Mouse (Mus musculus) intestine, postnatal 0 days (tissue): ENCODE measurements at regions not wholly inside any gene's neighbourhood (a gene's known extent, or its start where the extent isn't known, plus 50 kb on each side); places are given as distances from the start of the nearest gene placed in this dataset.
A peak's percentile ranks its signal among the peaks of the same experiment; 100 is the strongest.

Experiments
- ATAC-seq: fragments of 200-750 bp; cut with Nextera tagmentation; 2 replicates; pipeline ENCODE4 v1.8.0; 2017; ENCODE audit warnings: mild to moderate bottlenecking, moderate TSS enrichment, moderate library complexity
- H3K27ac ChIP-seq: fragments of 300-500 bp; sonication (generic); 2 replicates; pipeline ENCODE4 v1.5.1; 2014; ENCODE audit warnings: mild to moderate bottlenecking, low read depth, low read length, moderate library complexity
- H3K27me3 ChIP-seq: fragments of 300-500 bp; sonication (generic); replicated peaks from 2 replicates; pipeline ENCODE4 v1.6.1; 2014; ENCODE audit warnings: low read length, mixed read lengths; ENCODE audit not compliant: control insufficient read depth, insufficient read depth
- H3K36me3 ChIP-seq: fragments of 300-500 bp; sonication (generic); 2 replicates; pipeline ENCODE4 v1.6.1; 2014; ENCODE audit warnings: mild to moderate bottlenecking, moderate library complexity; ENCODE audit not compliant: control insufficient read depth, insufficient read depth
- H3K4me1 ChIP-seq: fragments of 300-500 bp; sonication (generic); replicated peaks from 2 replicates; pipeline ENCODE4 v1.6.1; 2014; ENCODE audit warnings: antibody characterized with exemption, low read length, mixed read lengths; ENCODE audit not compliant: control insufficient read depth, insufficient read depth
- H3K4me2 ChIP-seq: fragments of 300-500 bp; sonication (generic); replicated peaks from 2 replicates; pipeline ENCODE4 v1.6.1; 2014; ENCODE audit warnings: low read depth, mild to moderate bottlenecking, moderate library complexity
- H3K4me3 ChIP-seq: fragments of 300-500 bp; sonication (generic); 2 replicates; pipeline ENCODE4 v1.5.1; 2014; ENCODE audit warnings: low read depth, low read length
- H3K9ac ChIP-seq: fragments of 300-500 bp; sonication (generic); 2 replicates; pipeline ENCODE4 v1.6.1; 2014; ENCODE audit warnings: mild to moderate bottlenecking, low read depth, low read length
- H3K9me3 ChIP-seq: fragments of 300-500 bp; sonication (generic); 2 replicates; pipeline ENCODE4 v1.6.1; 2016; ENCODE audit warnings: mixed run types; ENCODE audit not compliant: control insufficient read depth
- CTCF ChIP-seq: sonication (generic); IDR thresholded peaks from 2 replicates; pipeline ENCODE4 v1.5.1; 2016; ENCODE audit warnings: low read depth, mild to moderate bottlenecking, control low read depth, antibody characterized with exemption, moderate library complexity
- WGBS: fragments of 180-500 bp; shearing (Covaris S2); extraction: QIAGEN DNeasy Blood & Tissue Kit; methylation state at CpG from one replicate; pipeline ENCODE4 v1.1.7; 2014; 5-methylcytosine and 5-hydroxymethylcytosine counted together

- no peak overlapping the region for H3K4me2 ChIP-seq
- no peaks in the 10 kb centered on the region for H3K36me3 ChIP-seq
- no peaks in the 10 kb centered on the region for H3K9me3 ChIP-seq
- TF ChIP-seq CTCF = no peak
- H3K4me3 ChIP-seq = no peak overlapping the region
- no peak overlapping the region for H3K9ac ChIP-seq
- H3K4me1 ChIP-seq = no peaks in the 10 kb centered on the region
- ATAC-seq = no peak
- WGBS = 88% methylated on average over 2 of the region's 2 CpGs
- H3K27me3 ChIP-seq = peaks cover 3% of the 10 kb centered on the region; the same call in 1 of the 2 replicates
- H3K27ac ChIP-seq = no peak overlapping the region
Observed at GRCm38 (mm10) chr3:137785871-137786270, 78.4 kb upstream of the H2afz start.

GRCm38 (mm10) chr3:137789671-137790070, 74.6 kb upstream of the H2afz start:
- no peak overlapping the region for H3K4me2 ChIP-seq
- no peak for TF ChIP-seq CTCF
- ATAC-seq = no peak
- H3K36me3 ChIP-seq = no peaks in the 10 kb centered on the region
- no peak overlapping the region for H3K4me3 ChIP-seq
- H3K9ac ChIP-seq = no peak overlapping the region
- H3K27ac ChIP-seq = no peak overlapping the region
- no peaks in the 10 kb centered on the region for H3K9me3 ChIP-seq
- H3K4me1 ChIP-seq = no peaks in the 10 kb centered on the region
- 85% methylated on average over 6 of the region's 6 CpGs for WGBS
- no peaks in the 10 kb centered on the region for H3K27me3 ChIP-seq

GRCm38 (mm10) chr3:137790340-137790739, 73.9 kb upstream of the H2afz start:
- H3K27ac ChIP-seq = no peak overlapping the region
- no peak overlapping the region for H3K9ac ChIP-seq
- no peak for TF ChIP-seq CTCF
- no peak for ATAC-seq
- no peaks in the 10 kb centered on the region for H3K36me3 ChIP-seq
- no peaks in the 10 kb centered on the region for H3K4me1 ChIP-seq
- H3K9me3 ChIP-seq = no peaks in the 10 kb centered on the region
- WGBS = 80% methylated on average over 7 of the region's 7 CpGs
- no peak overlapping the region for H3K4me3 ChIP-seq
- H3K4me2 ChIP-seq = no peak overlapping the region
- H3K27me3 ChIP-seq = no peaks in the 10 kb centered on the region

GRCm38 (mm10) chr3:137795754-137796315, 68.5 kb upstream of the H2afz start:
- 88% methylated on average over 7 of the region's 7 CpGs for WGBS
- ATAC-seq = no peak
- Histone ChIP-seq H3K36me3 (no peaks in the 10 kb centered on the region), H3K9me3 (no peaks in the 10 kb centered on the region), H3K27me3 (no peaks in the 10 kb centered on the region), H3K9ac (no peak overlapping the region), H3K4me3 (no peak overlapping the region), H3K4me1 (no peaks in the 10 kb centered on the region), H3K27ac (no peak overlapping the region), H3K4me2 (no peak overlapping the region)
- no peak for TF ChIP-seq CTCF

- Histone ChIP-seq H3K36me3 (no peaks in the 10 kb centered on the region), H3K4me3 (no peak overlapping the region), H3K27me3 (no peaks in the 10 kb centered on the region), H3K9ac (no peak overlapping the region), H3K9me3 (no peaks in the 10 kb centered on the region), H3K4me2 (no peak overlapping the region), H3K27ac (no peak overlapping the region), H3K4me1 (peaks cover 5% of the 10 kb centered on the region; the same call in 1 of the 2 replicates)
- TF ChIP-seq CTCF = no peak
- WGBS = 85% methylated on average over 4 of the region's 4 CpGs
- no peak for ATAC-seq
Observed at GRCm38 (mm10) chr3:137798769-137799168, 65.5 kb upstream of the H2afz start.

- peak; percentile 56; the same call in 1 of the 2 replicates for ATAC-seq
- no peak for TF ChIP-seq CTCF
- no peak overlapping the region; the same call in none of the 2 replicates for H3K4me2 ChIP-seq
- H3K36me3 ChIP-seq = no peaks in the 10 kb centered on the region
- no peaks in the 10 kb centered on the region for H3K9me3 ChIP-seq
- 34% methylated on average over 6 of the region's 6 CpGs for WGBS
- no peak overlapping the region for H3K9ac ChIP-seq
- H3K4me3 ChIP-seq = no peak overlapping the region
- H3K4me1 ChIP-seq = peaks cover 5% of the 10 kb centered on the region; the same call in 1 of the 2 replicates
- H3K27me3 ChIP-seq = no peaks in the 10 kb centered on the region
- H3K27ac ChIP-seq = no peak overlapping the region
Observed at GRCm38 (mm10) chr3:137801402-137802020, 62.8 kb upstream of the H2afz start.
